Mouse (Mus musculus) forelimb bud, embryonic 11.5 days (tissue): Measurements from ENCODE around the gene Arhgap31.

ENCODE experiments used
- DNase-seq: peaks from one replicate; pipeline ENCODE4 v3.0.0-alpha.2; 2012; ENCODE audit warnings: low read depth, low spot score

The Arhgap31 gene

DNA sequence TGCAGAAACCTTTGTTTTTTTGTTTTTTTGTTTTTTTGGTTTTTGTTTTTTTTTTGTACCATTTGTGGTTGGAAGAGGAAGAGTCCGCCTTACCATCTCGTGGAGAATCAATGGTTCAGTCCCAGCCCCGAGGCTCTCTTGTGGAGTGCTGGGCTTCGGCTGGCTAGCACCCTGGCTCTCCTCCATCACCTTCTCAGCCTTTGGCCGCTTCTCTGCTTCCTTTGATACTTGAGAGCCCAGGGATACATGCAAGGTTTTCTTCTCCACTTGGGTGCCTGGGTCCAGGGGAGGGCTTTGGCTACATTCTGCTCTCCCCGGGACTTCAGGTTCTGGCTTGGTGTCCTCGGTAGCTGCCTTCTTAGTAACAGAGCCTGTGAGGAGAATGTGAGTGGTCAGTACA lies 106.6 kb downstream of the Arhgap31 start:
- no peak for DNase-seq

DNA sequence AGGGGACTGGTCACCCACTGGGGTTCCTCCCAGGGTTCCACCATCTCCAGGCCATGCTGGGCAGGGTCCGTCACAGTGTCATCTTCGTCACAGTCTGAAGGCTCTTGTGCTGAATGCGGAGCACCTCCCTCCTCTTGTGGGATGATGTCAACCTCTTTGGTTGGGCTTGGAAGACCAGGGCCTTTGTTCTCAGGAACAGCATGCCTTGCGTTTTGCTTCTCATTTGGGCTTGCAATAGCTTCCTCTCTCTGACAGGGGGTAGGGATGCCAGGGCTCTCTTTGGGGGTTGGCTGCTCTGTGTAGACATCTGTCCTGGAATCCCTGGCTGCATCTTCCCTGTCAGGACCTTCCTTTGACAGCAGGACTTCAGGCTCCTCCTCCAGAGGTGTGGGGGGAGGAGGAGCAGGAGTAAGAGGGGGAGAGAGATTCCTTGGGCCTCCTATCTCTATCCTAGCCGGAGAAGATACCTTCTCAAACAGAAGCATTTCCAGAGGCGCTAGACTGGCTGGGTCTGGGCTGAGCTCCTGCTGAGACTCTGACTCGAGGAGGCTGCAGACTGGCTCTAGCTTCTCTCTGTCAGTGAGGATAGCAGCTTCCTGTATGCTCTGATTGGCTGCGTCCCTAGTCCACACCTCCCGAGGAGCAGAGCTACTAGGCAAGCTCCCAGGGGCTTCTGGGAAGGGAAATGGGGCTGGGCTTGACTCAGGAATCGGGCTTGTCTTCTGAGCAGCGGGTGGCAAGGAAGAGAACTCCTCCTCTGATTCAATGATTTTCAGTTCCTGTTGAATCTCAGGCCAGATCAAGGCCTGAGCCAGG lies 109.9 kb downstream of the Arhgap31 start:
- DNase-seq = no peak

DNA sequence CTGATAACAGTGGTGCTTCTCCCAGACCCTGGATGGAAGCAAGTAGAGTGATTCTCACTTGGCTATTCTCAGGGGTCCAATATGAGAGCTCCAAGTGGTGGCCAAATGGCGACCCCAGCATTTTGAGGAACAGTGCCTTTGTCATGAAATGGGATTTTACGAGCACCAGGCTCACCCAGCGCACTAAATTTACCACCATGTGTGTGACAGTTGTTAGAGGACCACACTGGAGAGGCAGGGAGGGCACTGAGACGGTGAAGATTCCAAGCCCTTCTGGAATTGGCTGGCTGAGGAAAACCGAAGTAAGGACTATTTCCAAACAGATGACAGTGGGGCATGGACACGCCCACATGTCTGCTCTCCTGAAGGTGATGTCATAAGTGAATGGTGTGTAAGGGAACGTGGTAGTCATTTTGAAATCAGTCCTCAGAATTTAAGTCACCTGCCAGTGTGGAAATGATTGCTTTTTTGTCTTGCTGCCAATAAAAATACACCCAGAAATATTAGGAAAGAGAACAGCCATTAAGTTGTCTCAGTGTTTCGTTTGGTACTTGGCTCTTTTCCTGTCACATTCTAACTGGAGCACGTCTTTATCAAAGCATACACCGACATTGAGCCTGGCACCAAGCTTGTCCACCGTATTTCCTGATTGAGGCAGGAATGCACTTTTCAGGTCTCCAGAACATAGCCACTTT lies 113.9 kb downstream of the Arhgap31 start:
- no peak for DNase-seq

DNA sequence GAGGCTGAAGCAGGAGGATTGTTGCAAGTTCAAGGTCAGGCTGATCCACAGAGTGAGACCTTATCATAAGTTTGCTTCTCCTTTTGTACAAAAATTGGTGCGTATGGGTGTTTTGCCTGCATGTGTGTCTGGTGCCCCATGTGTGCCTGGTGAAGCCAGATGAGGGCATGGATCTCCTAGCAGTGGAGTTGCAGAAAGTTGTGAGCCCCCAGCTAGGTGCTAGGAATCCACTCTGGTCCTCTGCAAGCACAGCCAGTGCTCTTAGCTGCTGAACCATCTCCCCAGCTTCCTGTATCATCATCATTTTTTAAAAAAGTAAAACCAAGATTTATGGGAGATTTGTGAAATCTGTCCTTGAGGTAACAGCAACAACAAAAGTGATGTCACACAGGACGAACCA lies 116.4 kb downstream of the Arhgap31 start:
- no peak for DNase-seq

DNA sequence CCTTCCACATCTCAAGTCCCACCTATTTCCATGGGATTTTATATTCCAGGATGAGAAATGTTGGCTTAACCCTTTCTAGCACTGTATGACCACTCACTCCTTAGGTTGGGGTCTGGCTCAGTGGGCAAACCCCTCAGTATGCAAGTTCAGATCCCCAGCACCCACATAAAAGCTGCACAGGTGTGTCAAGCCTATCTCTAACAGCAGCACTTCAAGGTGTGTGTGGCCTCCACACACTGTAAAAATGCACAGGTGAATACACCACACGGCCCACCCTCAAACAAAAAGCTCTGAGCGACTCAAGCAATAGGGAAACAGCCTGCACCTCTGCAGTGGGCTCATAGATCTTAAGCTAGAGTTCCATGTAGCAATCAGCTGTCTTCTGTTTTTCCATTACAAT lies 117.0 kb downstream of the Arhgap31 start:
- no peak for DNase-seq

DNA sequence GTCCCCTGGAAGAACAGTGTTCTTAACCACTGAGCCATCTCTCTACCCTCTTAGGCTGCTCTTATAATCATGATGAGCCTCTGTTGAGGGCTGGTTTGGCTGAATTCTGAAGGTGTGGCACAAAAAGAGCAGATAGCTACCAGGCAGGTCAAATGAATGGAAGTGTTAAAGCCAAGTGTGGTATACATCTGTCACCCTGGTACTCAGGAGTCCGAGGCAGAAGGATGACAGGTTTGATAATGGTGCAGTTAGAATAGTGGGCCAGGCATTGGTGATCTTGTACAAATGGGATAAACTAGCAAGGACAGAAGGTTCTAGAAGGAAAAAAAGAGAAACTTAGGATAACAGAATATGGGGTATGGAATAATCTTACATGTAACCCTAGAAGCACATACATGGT lies 118.6 kb downstream of the Arhgap31 start:
- no peak for DNase-seq

DNA sequence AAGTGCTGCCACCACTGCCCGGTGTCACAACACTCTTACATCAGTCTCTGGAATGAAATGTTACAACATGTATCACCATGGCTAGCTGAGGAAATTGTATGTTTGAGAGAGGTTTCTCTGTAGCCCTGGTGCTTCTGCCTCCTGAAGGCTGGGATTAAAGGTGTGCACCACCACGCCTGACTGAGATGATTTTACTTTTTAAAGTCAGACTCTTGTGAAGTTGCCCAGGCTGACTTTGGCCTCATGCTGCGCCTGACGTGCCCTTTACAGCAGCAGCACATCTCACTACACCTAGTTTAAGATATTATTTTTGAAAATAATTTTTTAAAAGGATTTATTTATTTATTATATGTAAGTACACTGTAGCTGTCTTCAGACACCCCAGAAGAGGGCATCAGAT lies 120.1 kb downstream of the Arhgap31 start:
- no peak for DNase-seq

DNA sequence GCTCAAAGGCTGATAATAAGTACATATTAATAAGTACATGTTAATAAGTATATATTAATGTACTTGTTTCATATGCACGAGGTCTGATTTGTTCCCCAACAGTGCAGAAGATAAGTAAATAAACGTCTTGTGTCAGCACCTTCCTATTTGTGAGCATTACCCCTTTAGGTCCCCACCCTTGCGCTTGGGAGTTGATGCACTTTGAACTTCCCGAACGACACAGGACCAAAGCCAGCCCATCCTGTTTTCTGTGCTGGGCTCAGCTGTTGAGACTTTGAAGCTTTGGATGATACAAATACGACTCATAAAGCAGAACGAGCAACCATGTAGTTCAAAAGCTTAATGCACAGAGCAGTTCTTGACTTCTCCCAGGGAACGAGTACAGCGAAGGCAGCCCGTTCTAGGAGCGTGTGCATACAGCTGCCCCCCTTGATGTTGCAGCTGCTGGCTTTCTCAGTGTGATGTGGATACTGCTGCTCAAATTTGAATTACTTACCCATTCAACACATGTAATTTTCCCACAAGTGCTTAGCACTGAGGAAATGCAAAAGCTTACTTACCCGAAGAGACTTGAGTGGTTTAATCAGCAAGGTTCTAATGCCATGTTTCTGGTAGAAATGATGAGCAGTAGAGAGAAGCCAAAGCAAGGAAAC lies 120.9 kb downstream of the Arhgap31 start:
- no peak for DNase-seq

DNA sequence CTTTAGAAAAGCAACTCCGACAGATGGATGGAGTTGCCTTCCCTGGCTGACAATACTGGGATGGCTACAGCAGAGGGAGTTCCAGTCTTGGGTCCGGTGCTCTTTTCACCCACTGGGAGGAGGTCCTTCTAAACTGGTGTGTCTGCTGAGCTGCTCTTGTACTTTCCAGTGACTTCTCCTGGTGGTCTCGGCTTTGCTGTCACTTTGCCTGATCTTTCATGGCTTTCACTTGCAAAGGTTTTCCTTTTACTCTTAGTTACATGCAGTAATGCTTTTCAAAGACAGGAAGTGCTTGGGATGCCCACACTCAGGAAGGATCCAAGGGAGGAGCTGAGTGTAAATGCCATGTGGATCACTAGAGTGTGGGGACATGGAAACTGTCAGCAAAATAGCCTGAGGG lies 121.6 kb downstream of the Arhgap31 start:
- DNase-seq = no peak

DNA sequence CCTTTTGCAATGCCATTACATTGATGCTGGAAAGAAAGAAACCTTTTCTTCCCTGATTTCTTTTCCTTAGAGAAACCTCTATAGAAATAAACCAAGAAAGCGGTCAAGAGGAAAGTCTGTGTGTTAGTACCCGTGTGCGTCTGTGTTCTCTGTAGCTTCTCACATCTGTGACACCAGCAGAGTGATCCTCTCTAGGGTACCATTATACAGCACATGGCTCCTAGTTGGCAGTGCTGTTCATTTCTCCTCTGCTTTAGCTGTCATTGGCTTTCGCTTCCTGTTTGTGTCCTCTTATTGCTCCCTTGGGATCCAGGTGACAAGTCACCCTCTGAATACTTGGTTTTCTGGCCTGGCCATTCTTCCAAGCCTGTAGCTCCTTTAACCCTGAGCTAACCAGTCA lies 125.5 kb downstream of the Arhgap31 start:
- DNase-seq = no peak

DNA sequence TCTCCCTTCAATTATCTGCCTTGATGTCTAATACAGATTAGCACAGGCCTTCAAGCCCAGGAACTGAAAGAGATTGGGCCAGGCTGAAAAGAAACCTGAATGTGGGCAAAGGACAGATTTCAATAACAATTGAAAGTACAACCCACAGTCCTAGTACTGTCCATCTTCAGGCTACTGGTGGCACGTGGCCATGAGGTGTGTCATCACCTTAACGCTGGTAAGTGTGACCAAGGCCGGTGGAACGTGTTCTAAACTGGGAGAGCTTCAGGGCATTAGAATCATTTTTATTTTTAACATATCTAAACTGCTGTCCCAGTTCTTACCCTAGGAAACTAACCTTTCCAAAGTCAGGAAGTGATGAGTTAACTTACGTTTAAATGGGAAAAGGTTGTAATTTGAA lies 125.9 kb downstream of the Arhgap31 start:
- no peak for DNase-seq

DNA sequence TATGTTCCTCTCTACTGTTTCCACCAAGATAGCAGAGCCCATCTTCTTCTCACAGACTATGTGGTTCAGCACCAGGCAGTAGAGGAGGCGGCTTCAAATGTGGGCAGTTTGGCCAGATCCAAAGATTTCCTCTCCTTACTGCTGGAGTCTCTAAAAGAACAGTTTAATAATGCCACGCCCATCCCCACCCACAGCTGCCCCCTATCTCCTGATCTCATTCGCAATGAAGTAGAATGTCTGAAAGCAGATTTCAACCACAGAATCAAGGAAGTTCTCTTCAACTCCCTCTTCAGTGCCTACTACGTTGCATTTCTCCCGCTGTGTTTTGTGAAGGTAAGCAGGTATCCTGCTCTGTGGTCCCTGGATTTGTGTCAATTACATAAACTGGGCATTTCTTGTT lies 127.9 kb downstream of the Arhgap31 start:
- no peak for DNase-seq

DNA sequence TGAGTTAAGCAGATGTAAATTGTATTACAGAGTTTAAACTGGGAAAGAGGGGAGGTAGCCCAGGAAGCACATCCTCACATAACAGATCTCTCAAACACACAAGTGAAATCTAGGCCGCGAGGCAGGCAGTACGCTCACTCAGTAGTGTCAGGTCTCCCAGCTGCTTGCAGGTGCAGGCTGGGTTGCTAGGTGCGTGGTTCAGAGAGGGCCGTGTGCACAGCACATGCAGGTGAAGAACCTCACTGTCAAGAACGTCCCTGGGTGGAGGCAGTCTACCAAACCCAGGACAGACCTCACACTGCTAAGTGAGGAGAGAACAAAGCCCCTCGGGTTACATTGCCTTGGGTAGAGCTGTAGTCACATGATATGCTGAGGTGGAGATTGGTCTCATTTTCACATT lies 128.3 kb downstream of the Arhgap31 start:
- DNase-seq = no peak

DNA sequence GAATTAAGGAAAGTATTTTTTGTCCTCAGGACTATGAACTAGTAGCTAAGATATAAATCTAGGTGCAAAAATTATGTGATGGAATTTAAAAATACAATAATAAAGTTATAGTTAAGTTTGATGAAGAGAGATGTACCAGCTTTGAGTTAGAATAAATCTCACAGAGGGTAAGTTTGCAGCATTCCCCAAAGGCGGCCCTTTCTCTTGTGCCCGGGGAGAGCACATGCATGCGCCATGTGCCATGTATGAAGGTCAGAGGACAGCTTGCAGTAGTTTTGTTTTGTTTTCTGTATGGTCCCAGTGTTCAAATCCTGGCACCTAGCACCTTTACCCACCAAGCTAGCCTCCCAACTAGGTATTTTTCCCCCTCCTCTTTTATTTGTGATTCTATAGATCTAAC lies 141.6 kb downstream of the Arhgap31 start:
- no peak for DNase-seq

DNA sequence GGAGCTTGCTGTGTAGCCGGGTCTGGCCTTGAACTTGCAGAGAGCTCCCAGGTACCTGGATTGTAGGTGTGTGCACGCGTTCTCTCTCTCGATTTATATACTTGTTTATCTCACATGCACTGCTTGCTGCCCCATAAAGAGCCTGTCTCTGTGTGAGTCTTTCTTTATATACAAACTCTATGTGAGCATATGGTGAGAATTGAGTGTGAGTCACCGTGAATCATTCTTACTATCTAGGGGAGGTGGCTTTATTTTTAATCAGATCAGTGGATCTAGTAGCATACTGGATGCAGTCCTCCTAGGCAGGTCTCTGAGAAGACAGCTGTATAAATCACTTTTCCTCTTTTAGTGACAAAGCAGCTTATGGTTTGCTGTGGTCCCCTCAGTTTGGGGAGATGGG lies 144.9 kb downstream of the Arhgap31 start:
- no peak for DNase-seq

DNA sequence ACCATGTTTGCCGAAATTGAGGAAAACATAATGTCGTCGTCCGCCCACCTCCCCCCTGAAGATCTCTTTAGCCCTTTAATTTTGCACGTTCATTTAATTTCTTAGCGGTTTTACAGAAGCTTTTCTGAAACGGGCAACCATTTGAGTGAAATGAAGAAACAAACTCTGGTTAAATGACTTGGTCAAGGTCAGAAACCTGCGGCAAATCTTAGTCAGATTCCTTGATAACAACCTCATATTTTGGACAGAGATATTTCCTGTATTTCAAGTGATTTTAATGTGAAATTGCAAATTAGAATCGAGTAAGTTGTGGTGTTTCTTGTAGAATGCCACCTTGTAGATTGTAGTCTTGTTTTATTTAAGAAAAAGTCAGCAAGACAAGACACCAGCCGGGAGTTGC lies 149.6 kb downstream of the Arhgap31 start:
- DNase-seq = no peak

DNA sequence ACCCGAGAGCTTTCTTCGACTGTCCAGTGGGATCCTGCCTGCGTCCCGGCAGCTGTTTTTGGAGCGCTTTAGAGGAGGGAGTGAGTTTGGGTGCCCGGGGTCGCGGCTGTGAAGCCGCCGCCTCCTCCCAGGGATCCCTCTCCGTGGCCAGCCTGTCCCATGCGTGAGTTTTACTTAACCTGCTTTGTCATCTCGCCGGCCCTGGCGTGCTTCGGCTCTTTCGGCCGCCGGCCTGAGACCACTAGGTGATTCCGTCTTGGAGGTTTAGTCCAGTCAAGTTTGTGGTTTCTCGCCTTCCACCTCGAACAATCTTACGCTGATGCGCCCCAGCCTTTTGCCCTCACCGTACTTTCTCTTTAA lies 150.1 kb downstream of the Arhgap31 start:
- no peak for DNase-seq

DNA sequence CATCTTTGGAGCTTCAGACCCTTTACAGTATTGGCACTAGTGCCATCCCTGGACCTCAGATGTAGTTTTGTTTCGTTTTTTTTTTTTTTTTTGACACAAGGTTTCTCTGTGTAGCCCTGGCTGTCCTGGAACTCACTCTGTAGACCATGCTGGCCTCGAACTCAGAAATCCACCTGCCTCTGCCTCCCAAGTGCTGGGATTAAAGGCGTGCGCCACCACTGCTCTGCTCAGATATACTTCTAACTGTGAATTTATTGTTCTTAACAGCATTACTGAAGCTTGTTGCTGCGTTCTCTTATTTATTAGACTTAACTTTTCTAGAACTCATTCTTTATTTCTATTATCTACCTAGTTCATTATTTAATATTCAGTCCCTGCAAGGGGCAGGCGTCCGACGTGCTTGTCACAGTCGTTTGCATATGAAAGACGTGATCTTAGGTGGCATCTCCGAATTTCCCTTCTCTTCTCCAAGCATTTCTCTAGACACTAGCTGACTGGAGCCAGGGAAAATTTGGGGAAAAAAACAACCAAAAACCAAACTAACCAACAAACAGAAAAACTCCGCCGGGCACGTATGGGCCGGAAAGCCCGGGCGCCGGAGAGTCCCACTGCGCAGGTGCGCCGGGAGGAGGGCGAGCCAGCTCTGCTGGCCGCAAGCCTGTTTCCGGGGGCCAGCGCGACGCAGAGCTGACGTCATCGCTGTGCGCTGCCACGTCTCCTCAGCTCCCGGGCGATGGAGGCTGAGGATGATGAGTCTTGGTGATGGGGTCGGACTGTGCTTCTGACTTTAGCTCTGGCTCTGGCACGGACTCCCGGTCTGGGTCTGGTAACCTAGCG lies 150.7 kb downstream of the Arhgap31 start:
- peak; percentile 95 for DNase-seq

DNA sequence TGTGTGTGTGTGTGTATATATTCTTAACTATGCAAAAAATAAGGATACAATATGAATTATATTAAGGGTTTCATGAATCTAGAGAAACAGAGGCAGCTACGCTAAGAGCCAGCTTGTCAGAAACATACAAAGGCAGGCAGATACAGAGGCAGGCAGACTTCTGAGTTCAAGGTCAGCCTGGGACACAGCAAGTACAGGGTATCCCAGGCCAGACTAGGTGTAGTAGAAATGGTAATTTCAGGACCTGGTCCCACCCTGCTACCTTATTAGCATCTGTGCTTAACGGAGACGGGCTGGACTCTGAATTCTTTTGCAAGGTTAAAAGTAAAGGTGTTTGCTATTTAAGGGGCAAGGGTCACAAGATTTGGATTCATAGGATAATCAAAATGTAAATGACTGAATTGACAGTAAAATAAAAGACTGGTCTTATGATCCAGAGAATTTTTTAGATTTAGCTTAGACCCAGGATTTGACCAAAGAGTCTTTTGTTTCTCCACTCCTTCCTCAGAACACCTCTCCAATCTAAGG lies 154.8 kb downstream of the Arhgap31 start, which contains the start of gene Tmem39a:
TSS of gene Tmem39a (plus strand) at position 478 of the 528 bp plus-strand sequence.
- DNase-seq = no peak

DNA sequence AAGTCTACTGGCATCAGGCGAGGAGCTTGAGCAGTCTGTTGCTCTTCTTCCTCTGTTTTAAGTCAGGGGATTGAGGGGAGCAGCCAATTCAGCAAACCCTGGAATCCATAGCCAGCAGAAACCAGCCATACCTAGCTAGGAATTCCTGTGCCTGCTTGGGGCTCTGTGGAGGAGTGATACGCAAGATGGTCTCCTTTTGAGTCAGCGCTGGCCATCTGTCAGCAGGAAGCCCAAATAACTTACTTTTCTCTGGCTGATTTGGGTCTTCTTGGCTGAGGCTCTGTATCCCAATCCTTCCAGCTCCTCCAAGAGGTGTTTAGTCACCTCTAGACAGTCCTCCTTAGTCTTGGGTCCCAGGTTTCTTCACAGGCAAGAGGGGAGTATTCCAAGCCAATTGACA lies 157.1 kb downstream of the Arhgap31 start:
- DNase-seq = no peak
